Mouse (Mus musculus) testis, postnatal 10 days (tissue): Measurements from ENCODE around the gene Greb1.
A peak's percentile ranks its signal among the peaks of the same experiment; 100 is the strongest.

ENCODE experiments used
- DNase-seq: peaks from one replicate; pipeline ENCODE4 v3.0.0; 2021; ENCODE audit warnings: low spot score

The Greb1 gene

GRCm38 (mm10) chr12:16805511-16805910 lies 4.8 kb upstream of the Greb1 start:
- peak; percentile 91 for DNase-seq

GRCm38 (mm10) chr12:16803956-16804430 lies 3.3 kb upstream of the Greb1 start:
- DNase-seq = no peak

DNA sequence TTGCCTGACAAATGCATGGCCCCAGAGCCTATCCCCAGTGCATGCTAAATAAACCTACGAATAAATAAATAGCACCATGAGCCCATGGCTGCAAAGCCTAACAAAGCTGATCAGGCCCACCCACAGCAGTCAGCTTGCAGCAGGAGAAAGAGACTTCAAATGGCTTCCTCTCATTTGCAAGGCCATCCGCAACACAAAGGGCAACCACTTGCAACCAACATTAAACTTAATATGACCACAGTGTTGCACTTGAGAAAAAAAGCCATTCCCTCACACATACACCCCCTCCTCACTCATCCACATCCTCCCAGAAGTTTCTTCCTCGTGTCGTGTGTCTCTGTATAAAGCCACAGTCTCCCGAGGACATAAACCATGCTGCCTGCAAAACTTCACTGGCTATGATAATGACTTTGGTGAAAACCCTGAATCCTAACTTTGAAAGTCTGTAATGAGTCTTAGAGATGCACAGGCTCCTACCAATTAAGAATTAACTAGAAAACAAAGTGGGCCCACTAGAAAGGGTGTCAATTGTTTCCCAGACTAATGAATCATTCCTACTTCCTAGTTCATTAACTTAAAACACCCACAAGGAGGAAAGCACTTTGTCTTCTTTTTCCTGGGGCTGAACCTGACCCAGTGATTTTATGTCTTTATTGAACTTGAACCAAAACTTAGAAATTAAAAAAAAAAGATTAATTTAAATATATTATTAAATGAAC lies 2.7 kb upstream of the Greb1 start:
- no peak for DNase-seq

DNA sequence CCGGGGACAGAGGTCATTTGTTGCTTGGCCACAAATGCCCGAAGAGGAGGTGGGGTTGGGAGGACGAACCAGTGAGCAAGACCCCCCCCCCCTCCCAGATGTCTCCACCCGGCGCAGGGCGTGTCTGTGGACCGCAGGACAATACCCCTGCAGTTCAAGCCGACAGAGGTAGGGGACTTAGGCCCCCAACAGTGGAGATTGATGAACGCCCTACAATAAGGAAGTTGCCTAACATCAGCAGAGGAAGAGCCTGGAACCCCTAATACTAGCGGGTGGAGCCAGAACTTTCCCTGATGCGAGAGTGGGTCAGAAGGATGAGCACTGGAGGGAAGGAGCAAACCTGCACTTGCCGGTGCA lies 251 bp upstream of the Greb1 start:
- DNase-seq = no peak

DNA sequence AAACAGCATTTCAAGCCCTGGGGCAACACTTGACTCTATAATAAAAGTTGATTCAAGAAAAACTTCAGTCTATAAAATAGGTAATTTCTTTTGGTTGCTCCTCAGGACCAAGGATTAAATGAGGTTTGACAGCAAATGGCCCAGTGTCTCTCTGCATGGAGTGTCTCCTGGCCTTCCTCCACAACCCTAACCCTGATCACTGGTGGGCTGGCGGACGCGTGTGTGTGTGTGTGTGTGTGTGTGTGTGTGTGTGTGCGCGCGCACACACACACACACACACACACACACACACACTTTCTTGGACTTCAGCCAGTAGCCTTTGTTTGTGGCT lies 793 bp downstream of the Greb1 start:
- no peak for DNase-seq

DNA sequence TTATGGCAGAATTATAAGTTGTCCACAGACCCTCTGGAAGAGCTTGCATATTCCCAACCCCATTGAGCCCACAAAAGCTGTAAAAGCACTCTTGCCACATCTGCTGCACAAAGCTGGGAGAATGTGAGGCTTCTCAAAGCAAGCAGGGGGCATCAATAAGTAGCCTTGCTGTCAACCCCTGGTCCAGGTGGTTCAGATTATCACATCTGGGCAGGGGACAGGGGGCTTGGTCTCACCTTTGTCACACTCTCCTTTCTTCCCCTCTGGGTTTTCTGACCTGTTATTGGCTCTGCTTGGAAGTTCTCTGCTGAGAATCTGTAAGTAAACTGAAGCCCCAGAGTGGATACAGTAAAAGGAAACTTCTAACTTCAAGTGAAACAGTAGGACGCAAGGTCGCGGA lies 1.8 kb downstream of the Greb1 start:
- no peak for DNase-seq

GRCm38 (mm10) chr12:16795781-16796180 lies 4.9 kb downstream of the Greb1 start:
- no peak for DNase-seq

GRCm38 (mm10) chr12:16793371-16793770 lies 7.3 kb downstream of the Greb1 start:
- no peak for DNase-seq

DNA sequence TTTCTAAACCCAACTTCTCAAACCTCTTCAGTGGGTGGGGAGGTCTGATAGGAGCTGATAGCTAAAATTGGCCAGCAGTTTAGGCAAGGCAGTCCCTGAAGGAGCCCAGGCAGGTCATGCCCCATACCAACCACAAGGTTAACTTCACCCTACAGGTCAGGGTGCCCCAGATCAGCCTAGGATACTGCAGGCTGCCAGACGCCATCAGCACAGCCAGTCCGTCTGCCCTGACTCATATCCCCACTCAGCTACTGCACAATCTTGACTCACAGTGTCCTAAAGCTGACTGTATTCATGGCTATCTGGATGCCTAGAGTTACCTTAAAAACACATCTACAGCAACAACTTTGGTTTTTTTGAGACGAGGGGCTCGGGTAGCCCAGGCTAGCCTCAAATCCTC lies 10.2 kb downstream of the Greb1 start:
- DNase-seq = no peak

- DNase-seq = no peak
Measured at GRCm38 (mm10) chr12:16789756-16790155, 10.9 kb downstream of the Greb1 start.

- DNase-seq = no peak
Measured at GRCm38 (mm10) chr12:16789199-16789598, 11.5 kb downstream of the Greb1 start.

DNA sequence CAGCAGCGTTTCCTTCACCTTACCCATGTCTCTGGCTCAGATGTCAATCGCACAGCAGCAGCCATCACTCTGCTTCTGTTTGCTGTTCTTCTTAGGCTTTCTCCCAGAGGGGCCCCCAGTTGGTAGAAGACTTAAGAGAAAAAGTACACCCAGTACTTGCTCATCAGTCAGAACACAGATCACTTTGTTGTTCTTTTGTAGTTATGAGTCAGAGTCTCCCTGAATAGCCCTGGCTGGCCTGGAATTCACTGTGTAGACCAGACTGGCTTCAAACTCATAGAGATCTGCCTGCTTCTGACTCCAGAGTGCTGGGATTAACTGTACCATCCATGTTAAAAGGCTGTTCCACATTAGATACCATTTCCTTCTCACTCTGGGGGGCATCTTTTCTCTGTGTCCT lies 12.1 kb downstream of the Greb1 start:
- DNase-seq = no peak

GRCm38 (mm10) chr12:16781034-16781746 lies 19.5 kb downstream of the Greb1 start:
- no peak for DNase-seq

DNA sequence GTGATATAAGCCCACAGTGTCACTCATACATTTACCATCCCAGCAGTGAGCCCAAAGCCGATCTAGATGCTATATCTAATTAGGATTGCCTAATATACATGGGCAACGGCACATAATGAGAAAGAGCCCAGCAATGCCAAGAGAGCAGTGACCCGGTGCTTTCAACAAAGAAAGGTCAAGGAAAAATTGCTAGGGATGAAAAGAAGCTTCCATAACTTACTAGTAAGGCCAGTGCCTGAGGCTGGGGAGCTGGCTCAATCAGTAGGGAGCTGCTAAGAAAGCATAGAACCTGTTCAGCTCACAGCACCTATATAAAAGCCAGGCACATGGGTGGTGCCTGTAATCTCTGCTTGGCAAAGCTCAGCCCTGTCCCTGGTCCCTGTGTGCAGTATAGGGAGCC lies 20.4 kb downstream of the Greb1 start:
- no peak for DNase-seq

- DNase-seq = no peak
Measured at GRCm38 (mm10) chr12:16779165-16779564, 21.5 kb downstream of the Greb1 start.

GRCm38 (mm10) chr12:16778523-16778922 lies 22.2 kb downstream of the Greb1 start:
- no peak for DNase-seq

GRCm38 (mm10) chr12:16775351-16775750 lies 25.3 kb downstream of the Greb1 start:
- peak; percentile 44 for DNase-seq

GRCm38 (mm10) chr12:16774605-16775004 lies 26.1 kb downstream of the Greb1 start:
- no peak for DNase-seq

- DNase-seq = no peak
Measured at GRCm38 (mm10) chr12:16769601-16770165, 31.0 kb downstream of the Greb1 start.

- DNase-seq = no peak
Measured at GRCm38 (mm10) chr12:16768711-16769110, 32.0 kb downstream of the Greb1 start.

DNA sequence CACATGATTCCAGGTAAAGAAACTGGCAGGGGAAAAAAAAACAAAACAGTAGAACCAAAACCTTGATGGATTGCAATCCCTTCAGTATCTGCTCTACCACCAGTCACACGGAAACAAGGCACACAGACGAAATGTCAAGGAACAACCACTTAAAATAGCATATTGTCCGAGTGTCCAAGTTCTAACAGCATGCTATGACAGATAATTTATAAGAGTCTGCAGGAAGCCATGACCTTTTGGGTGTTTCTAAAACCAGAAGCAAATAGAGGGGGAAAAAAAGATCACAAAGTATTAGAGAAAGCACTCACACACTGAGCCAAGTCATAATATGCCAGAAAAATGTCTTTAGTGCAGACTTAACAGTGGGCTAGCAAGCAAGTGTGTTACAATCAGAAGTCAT lies 32.4 kb downstream of the Greb1 start:
- no peak for DNase-seq

DNA sequence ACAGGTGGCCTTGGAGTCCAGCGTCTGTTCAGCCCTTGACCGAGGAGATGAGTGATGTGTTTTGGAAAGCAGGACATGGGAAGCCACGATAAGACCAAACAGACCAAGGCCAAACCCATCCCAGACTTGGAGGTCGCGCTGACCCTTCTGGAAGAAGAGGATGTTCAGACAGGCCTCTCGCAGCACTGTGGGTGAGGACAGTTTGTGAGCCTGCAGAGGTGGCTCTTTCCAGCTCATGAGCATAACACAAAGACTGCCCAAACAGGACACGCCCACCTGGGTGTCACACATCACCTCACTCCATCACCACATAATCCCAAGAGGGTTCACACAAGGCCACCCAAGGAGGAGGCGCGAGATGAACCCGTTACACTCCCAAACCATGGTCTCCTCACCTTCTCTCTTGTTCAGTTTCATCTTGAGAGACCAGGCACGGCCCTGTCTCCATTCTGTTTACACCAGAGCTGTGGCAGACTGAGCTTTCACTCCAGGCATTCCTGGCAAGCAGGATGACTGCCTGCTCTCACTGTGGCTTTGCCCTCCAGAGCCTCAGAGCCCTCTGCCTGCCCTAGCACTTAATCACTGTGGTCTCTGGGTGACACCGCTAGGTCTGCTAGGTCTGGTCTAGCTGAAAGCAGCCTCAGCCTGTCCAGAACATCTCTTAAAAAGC lies 35.8 kb downstream of the Greb1 start:
- peak; percentile 61 for DNase-seq
